Mouse (Mus musculus): ENCODE results near the gene Gm45261. TPM values are rescaled to one million over a fixed set of nuclear protein-coding genes. Genes with fewer than 3 reads are reported as not detected.

The Gm45261 gene
- polyA plus RNA-seq, 1 experiment from 2014 or later = not detected

- Histone ChIP-seq H3K27ac (replicated peaks) (no peak overlapping the region), H3K4me3 (no peak overlapping the region), H3K4me2 (no peak overlapping the region), H3K9ac (no peak overlapping the region), H3K36me3 (no peaks in the 10 kb centered on the region), H3K27me3 (replicated peaks) (no peaks in the 10 kb centered on the region), H3K9me3 (no peaks in the 10 kb centered on the region), H3K4me1 (0 out of 2 replicates have a peak, but pooled peaks cover 2% of the 10 kb centered on the region)
- ATAC-seq (ENCODE audit: extremely low read depth, insufficient number of reproducible peaks, low FRiP score, low TSS enrichment) = no peak
- WGBS = 47% methylated on average over 6 of the region's 6 CpGs
Measured at GRCm38 (mm10) chr1:80409467-80410105, 51.7 kb downstream of the Gm45261 start.

- no peak overlapping the region for H3K4me2 ChIP-seq
- ATAC-seq (ENCODE audit: extremely low read depth, insufficient number of reproducible peaks, low FRiP score, low TSS enrichment) = no peak
- H3K4me3 ChIP-seq = no peak overlapping the region
- 0 out of 2 replicates have a peak, but pooled peaks cover 2% of the 10 kb centered on the region for H3K4me1 ChIP-seq
- no peaks in the 10 kb centered on the region for H3K9me3 ChIP-seq
- no peak overlapping the region for H3K27ac ChIP-seq (replicated peaks)
- under 1% methylated on average over 3 of the region's 3 CpGs for WGBS
- H3K9ac ChIP-seq = no peak overlapping the region
- H3K27me3 ChIP-seq (replicated peaks) = no peaks in the 10 kb centered on the region
- no peaks in the 10 kb centered on the region for H3K36me3 ChIP-seq
Measured at GRCm38 (mm10) chr1:80408586-80408985, 52.7 kb downstream of the Gm45261 start.

GRCm38 (mm10) chr1:80404196-80404595, 57.1 kb downstream of the Gm45261 start:
- Histone ChIP-seq H3K27ac (replicated peaks) (no peak overlapping the region), H3K9ac (no peak overlapping the region), H3K36me3 (no peaks in the 10 kb centered on the region), H3K4me3 (no peak overlapping the region), H3K9me3 (no peaks in the 10 kb centered on the region), H3K27me3 (replicated peaks) (no peaks in the 10 kb centered on the region), H3K4me1 (0 out of 2 replicates have a peak, but pooled peaks cover 2% of the 10 kb centered on the region), H3K4me2 (no peak overlapping the region)
- ATAC-seq (ENCODE audit: extremely low read depth, insufficient number of reproducible peaks, low FRiP score, low TSS enrichment) = no peak
- WGBS = 73% methylated on average over 3 of the region's 3 CpGs

GRCm38 (mm10) chr1:80403366-80403893, 57.8 kb downstream of the Gm45261 start:
- 76% methylated on average over 3 of the region's 3 CpGs for WGBS
- ATAC-seq (ENCODE audit: extremely low read depth, insufficient number of reproducible peaks, low FRiP score, low TSS enrichment) = no peak
- H3K27ac ChIP-seq (replicated peaks) = no peak overlapping the region
- H3K9me3 ChIP-seq = no peaks in the 10 kb centered on the region
- H3K4me2 ChIP-seq = no peak overlapping the region
- no peak overlapping the region for H3K4me3 ChIP-seq
- no peak overlapping the region for H3K9ac ChIP-seq
- no peaks in the 10 kb centered on the region for H3K4me1 ChIP-seq
- no peaks in the 10 kb centered on the region for H3K36me3 ChIP-seq
- H3K27me3 ChIP-seq (replicated peaks) = no peaks in the 10 kb centered on the region

- Histone ChIP-seq H3K36me3 (no peaks in the 10 kb centered on the region), H3K9me3 (no peaks in the 10 kb centered on the region), H3K27ac (replicated peaks) (no peak overlapping the region), H3K4me3 (no peak overlapping the region), H3K27me3 (replicated peaks) (no peaks in the 10 kb centered on the region), H3K4me1 (no peaks in the 10 kb centered on the region), H3K9ac (no peak overlapping the region), H3K4me2 (no peak overlapping the region)
- WGBS = 76% methylated on average over 1 of the region's 1 CpGs
- no peak for ATAC-seq (ENCODE audit: extremely low read depth, insufficient number of reproducible peaks, low FRiP score, low TSS enrichment)
Measured at GRCm38 (mm10) chr1:80401961-80402360, 59.3 kb downstream of the Gm45261 start.

Other genes with a start within 250 kb of the Gm45261 start
- gene Fam124b, start 243.0 kb downstream of the Gm45261 start, polyA plus RNA-seq (2015; fragmentation: Nextera tagmentation; extraction: Ambion mirVana) = 0.53 and 0.78 TPM in 2 replicates
- gene Cul3, start 121.0 kb downstream of the Gm45261 start, polyA plus RNA-seq (2015; fragmentation: Nextera tagmentation; extraction: Ambion mirVana) = 20.0 and 24.0 TPM in 2 replicates

Data from heart, embryonic 13.5 days (tissue).